Mouse (Mus musculus): ENCODE data around the gene Ssc4d. TPM values are rescaled to one million over a fixed set of nuclear protein-coding genes. Genes with fewer than 3 reads are reported as not detected.

Gene Ssc4d
- total RNA-seq, 2 experiments from 2014 or later: 6.7 to 8.1 TPM

DNA sequence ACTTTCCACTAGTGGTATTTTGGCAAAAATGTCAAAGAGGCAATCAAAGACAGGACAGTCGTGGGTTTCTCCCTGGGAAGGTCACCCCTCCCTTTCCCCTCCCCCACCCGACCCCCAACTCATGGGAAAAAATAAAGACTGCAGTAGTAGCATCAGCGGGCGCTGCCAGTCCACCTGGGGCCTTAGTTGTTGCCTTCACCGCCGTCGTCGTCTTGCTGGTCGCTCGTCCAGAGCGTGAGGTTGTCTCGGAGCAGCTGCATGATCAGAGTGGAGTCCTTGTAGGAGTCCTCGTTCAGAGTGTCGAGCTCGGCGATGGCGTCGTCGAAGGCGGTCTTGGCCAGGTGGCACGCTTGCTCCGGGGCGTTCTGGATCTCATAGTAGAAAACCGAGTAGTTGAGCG lies 63.5 kb downstream of the Ssc4d start:
- no peak for DNase-seq (ENCODE audit: low spot score in 2 of 2)

Other genes with a start within 250 kb of the Ssc4d start
- 10 to 100 TPM; 46.8 to 53.9 TPM for gene Tmem120a, start 230.1 kb downstream of the Ssc4d start, total RNA-seq (2021)
- 1 to 10 TPM; 1.6 to 1.7 TPM for gene Styxl1, start 196.1 kb downstream of the Ssc4d start, total RNA-seq (2021)
- 100 to 1,000 TPM; 433 to 459 TPM for gene Mdh2, start 196.1 kb downstream of the Ssc4d start, total RNA-seq (2021)
- gene Srrm3, start 167.6 kb downstream of the Ssc4d start, total RNA-seq (2021): 1 to 10 TPM; 7.5 to 7.9 TPM
- gene Hspb1, start 86.6 kb downstream of the Ssc4d start, total RNA-seq (2021): 10 to 100 TPM; 49.4 to 56.5 TPM
- 100 to 1,000 TPM; 285 to 303 TPM for gene Ywhag, start 39.9 kb downstream of the Ssc4d start, total RNA-seq (2021)
- under 1 TPM in 1 of 2 experiments, not detected in 1; 0.45 TPM for gene Zp3, start 5.6 kb upstream of the Ssc4d start, total RNA-seq (2021)
- gene Dtx2, start 20.3 kb upstream of the Ssc4d start, total RNA-seq (2021): 10 to 100 TPM; 18.6 to 19.0 TPM
- 10 to 100 TPM; 14.2 to 15.0 TPM for gene Upk3b, start 64.0 kb upstream of the Ssc4d start, total RNA-seq (2021)
- under 1 TPM in 1 of 2 experiments, not detected in 1; 0.78 TPM for gene Upk3bl, start 80.0 kb upstream of the Ssc4d start, total RNA-seq (2021)
- gene Rasa4, start 109.4 kb upstream of the Ssc4d start, total RNA-seq (2021): 10 to 100 TPM; 15.2 to 19.6 TPM
- 10 to 100 TPM; 94.6 to 96.8 TPM for gene Polr2j, start 142.1 kb upstream of the Ssc4d start, total RNA-seq (2021)
- gene Lrwd1, start 161.5 kb upstream of the Ssc4d start, total RNA-seq (2021): 10 to 100 TPM; 17.6 to 21.0 TPM
- gene Alkbh4, start 161.6 kb upstream of the Ssc4d start, total RNA-seq (2021): 10 to 100 TPM; 10.2 to 11.5 TPM
- gene Orai2, start 196.2 kb upstream of the Ssc4d start, total RNA-seq (2021): 1 to 10 TPM; 6.5 to 7.3 TPM
- gene Prkrip1, start 224.4 kb upstream of the Ssc4d start, total RNA-seq (2021): 10 to 100 TPM; 35.4 to 36.7 TPM